Mouse (Mus musculus): Measurements from ENCODE around the gene Arhgef19. TPM values are rescaled to one million over a fixed set of nuclear protein-coding genes. Genes with fewer than 3 reads are reported as not detected.
A peak's percentile ranks its signal among the peaks of the same experiment; 100 is the strongest.

The Arhgef19 gene
- total RNA-seq, 2 experiments from 2014 or later = 4.2 to 5.9 TPM

DNA sequence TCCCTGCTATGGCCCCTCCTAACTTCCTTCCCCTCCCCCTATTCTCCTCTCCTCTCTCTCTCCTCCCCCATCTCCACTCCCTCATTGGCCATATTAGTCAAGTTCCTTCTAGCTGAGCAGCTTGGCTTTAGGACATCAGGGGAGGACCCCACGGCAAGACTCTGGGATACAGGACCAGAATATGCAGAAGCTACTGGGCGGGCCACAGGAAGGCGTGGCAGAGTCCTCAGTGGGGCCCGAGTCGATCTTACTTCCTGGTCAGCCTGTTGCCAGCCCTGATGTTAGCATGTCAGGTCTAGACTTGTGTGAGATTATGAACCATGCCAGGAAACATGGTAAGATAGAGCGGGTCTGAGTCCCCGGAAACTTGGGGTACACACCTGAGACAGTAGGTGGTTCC lies 10.6 kb upstream of the Arhgef19 start:
- no peak for DNase-seq (ENCODE audit: extremely low spot score in 1 of 2, low spot score in 2 of 2)
- intact Hi-C loops (cut with DNase I) = no loop called here

GRCm38 (mm10) chr4:141233196-141233595 lies 6.1 kb upstream of the Arhgef19 start:
- intact Hi-C loops (cut with DNase I) = no loop called here

GRCm38 (mm10) chr4:141235537-141236111 lies 3.7 kb upstream of the Arhgef19 start:
- intact Hi-C loops (cut with DNase I) = no loop called here
- no peak for DNase-seq (ENCODE audit: extremely low spot score in 1 of 2, low spot score in 2 of 2)

More at GRCm38 (mm10) chr4:141233196-141233595, 6.1 kb upstream of the Arhgef19 start:
- no peak for DNase-seq (ENCODE audit: extremely low spot score in 1 of 2, low spot score in 2 of 2)

GRCm38 (mm10) chr4:141236856-141237255 lies 2.4 kb upstream of the Arhgef19 start:
- intact Hi-C loops (cut with DNase I) = no loop called here
- no peak for DNase-seq (ENCODE audit: extremely low spot score in 1 of 2, low spot score in 2 of 2)

DNA sequence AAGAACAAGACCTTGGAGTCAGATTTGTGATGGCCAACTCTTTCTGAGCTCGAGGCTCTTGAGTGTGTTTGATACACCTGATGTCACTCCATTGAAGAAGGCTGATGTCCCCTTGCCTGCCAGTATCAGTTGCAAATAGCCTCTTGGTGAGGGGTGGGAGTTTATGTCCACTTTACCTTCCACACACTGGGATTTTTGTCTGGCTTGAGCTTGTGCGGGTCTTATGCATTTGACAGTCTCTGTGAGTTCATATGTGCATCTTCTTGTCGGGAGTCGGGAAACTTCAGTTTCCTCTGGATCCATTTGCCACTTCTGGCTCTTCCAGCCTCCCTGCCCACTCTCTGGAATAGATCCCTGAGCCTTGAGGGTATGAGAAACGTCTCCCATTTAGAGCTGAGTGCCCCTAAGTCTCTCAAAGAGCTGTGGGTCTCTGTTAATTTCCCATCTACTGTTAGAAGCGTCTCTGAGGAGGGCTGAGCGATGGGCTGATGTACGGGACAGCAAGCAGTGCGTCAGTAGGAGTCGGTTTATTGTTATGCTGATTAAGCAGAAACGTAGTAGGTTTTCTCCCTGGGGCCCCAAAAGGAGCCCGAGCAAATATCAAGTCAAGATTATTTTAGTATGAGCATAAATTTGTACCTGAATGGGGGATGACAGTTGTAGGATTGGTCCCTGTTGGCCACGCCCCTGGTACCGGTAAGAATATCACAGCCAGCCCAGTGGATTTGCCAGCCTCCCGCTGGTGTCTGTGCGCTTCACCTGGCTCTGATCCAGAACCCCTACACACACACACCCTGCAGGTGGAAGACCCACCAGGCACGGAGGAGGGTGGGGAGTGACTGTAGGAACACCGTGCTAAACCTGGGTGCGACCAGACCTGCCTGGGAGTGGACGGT lies 559 bp upstream of the Arhgef19 start:
- no peak for DNase-seq (ENCODE audit: extremely low spot score in 1 of 2, low spot score in 2 of 2)
- intact Hi-C loops (cut with DNase I) = no loop called here

DNA sequence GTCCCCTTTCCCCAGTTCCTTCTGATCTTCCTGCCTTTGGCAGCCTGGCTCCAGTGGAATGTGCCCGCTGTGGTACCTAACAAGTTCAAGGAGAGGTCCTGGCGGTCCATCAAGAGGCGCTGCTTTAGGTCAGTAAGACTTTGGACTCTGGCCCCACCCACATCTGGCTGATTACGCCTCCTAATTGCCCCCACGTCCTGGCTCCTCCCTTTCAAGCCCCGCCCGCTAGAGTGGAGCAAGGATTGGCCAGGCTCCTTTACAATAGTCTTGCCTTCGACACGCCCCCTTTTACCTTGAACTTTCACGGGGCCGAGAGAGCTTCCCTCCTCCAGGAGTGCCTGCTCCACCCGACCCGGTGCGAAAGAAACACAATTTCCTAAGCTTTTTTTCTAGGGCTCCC lies 1.3 kb downstream of the Arhgef19 start:
- DNase-seq (ENCODE audit: extremely low spot score in 1 of 2, low spot score in 2 of 2) = peak in 1 of 2 experiments; percentile 26
- intact Hi-C loops (cut with DNase I) = no loop called here

GRCm38 (mm10) chr4:141241861-141242260 lies 2.6 kb downstream of the Arhgef19 start:
- peak in 1 of 2 experiments; percentile 15 for DNase-seq (ENCODE audit: extremely low spot score in 1 of 2, low spot score in 2 of 2)
- intact Hi-C loops (cut with DNase I) = no loop called here

DNA sequence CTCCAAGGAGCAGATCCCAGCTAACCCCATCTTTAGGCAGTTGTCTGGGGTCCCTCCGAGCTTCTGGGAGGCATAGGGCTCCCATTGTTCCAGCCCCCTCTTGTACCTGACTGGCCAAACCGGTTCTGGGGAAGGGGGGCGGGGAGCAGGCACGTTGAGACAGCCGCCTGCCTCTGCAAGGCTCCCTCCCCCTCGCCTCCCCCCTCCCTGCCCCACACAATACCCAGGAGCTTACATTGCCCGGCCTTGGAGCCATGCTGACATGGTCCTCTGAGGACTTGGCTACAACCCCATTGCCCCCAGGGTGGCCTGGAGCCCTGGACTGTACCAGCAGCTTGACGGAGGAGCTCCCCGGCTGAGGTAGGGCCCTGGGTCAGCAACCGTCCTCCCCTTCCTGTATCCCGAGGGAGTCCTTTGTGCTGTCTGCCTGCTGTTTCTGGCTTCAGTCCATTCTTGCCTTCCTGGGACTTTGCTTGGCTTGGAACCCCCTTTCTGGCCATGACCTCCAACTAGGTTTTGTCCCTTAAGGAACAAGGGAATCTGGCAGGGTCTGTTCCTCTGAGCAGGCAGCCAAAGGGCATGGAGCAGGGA lies 3.4 kb downstream of the Arhgef19 start:
- intact Hi-C loops (cut with DNase I) = no loop called here
- peak; percentile 31 to 36 for DNase-seq (ENCODE audit: extremely low spot score in 1 of 2, low spot score in 2 of 2)

GRCm38 (mm10) chr4:141243636-141244035 lies 4.3 kb downstream of the Arhgef19 start:
- intact Hi-C loops (cut with DNase I) = no loop called here
- peak in 1 of 2 experiments; percentile 18 for DNase-seq (ENCODE audit: extremely low spot score in 1 of 2, low spot score in 2 of 2)

- DNase-seq (ENCODE audit: extremely low spot score in 1 of 2, low spot score in 2 of 2) = peak in 1 of 2 experiments; percentile 17
- intact Hi-C loops (cut with DNase I) = no loop called here
Measured at GRCm38 (mm10) chr4:141244401-141244800, 5.1 kb downstream of the Arhgef19 start.

DNA sequence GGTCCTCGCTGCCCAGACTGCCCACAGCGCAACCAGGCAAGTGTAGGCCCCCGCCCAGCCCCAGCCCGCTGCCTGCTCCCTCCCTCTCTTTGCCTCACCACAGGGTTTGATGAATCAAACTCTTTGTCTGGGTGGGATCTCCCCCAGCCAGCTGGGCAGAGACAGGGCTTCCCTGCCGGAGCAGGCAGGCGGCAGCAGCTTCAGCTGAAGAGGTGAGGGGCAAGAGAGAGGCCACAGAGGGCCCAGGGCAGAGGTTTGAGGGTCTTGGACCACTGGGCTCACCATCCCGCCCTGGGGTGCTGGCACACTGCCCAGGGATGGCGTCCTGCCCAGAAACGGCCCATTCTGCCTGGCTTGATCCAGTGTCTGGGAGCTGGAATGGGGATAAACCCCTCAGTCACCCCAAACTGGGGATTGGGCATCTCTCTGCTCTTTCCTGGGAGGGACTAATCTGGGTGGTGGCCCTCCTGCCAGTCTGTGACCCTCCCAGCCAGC lies 5.7 kb downstream of the Arhgef19 start:
- DNase-seq (ENCODE audit: extremely low spot score in 1 of 2, low spot score in 2 of 2) = peak; percentile 69 to 83
- intact Hi-C loops (cut with DNase I) = no loop called here

DNA sequence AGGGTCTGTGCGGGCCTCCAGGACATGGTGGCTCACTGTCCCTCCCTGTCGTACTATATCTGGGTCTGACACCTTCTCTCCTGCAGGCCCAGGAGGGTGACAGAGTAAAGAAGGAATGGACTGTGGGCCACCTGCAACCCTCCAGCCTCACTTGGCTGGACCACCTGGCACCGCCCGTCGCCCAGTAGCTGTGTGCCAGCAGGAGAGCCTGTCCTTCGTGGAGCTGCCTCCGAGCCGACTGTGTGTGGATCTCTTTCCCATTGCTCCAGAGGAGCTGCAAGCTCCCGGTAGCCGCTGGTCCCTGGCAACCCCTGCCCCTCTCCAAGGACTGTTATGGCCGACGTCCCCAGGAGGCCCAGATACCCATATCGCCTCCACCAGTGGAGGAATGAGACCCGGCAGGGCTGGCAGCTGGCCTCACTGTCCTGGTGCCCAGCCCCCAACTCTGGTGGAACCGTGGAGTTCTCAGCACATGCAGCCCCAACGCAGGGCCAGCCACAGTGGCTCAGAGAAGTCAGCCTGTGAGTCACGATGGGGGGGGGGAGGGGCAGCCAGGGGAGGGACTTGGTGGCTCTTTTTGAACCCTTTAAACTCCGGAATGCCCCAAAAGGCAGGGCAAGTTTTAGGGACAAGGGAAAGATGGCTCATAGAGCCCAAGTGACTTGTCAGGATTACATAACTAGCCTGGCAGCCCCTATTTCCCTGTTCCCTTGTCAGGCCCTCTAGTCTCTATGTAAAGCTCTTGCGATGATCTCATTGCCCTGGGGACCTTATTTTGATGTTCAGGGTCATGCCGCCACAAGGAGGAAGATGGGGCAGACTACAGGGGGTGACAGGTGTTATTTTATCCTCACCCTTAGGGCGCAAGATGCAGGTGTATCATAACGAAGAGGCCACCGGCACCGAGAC lies 7.0 kb downstream of the Arhgef19 start:
- intact Hi-C loops (cut with DNase I) = no loop called here
- peak in 1 of 2 experiments; percentile 42 for DNase-seq (ENCODE audit: extremely low spot score in 1 of 2, low spot score in 2 of 2)

GRCm38 (mm10) chr4:141246998-141247350 lies 7.7 kb downstream of the Arhgef19 start:
- intact Hi-C loops (cut with DNase I) = no loop called here
- peak in 1 of 2 experiments; percentile 28 for DNase-seq (ENCODE audit: extremely low spot score in 1 of 2, low spot score in 2 of 2)

DNA sequence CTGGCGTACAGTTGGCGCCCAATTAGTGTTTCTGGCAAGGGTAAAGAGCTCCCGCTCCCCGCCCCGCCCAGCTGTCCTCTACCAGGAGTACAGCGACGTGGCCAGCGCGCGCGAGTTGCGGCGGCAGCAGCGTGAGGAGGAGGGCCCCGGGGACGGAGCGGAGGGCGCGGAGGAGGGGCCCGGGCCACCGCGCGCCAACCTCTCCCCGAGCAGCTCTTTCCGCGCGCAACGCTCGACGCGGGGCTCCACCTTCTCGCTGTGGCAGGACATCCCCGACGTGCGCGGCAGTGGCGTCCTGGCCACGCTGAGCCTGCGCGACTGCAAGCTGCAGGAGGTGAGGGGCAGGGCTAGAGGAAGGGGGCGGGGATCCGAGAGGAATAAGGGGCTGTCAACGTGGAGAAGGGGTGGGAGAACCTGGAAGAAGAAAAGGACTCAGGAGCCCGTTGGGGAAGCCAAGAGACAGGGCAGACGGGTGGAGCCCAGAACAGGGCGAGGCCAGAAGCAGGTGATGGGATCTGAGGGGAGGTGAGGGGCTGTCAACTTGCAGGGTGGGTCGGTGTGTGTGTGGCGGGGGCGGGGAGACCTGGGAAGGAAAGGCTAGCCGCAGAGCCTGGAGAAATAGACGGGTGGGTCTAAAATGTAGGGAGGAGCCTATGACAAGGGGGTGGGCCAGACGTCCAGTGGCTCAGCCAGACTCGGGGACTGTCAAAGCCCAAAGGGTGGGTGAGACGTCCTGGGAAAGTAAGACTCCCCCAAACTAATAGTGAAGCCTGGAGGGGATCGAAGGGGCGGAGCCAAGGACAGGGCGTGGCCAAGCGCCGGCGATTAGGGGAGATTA lies 8.7 kb downstream of the Arhgef19 start:
- peak in 1 of 2 experiments; percentile 60 for DNase-seq (ENCODE audit: extremely low spot score in 1 of 2, low spot score in 2 of 2)
- intact Hi-C loops (cut with DNase I) = no loop called here

GRCm38 (mm10) chr4:141248614-141248978 lies 9.3 kb downstream of the Arhgef19 start:
- intact Hi-C loops (cut with DNase I) = no loop called here
- DNase-seq (ENCODE audit: extremely low spot score in 1 of 2, low spot score in 2 of 2) = no peak

DNA sequence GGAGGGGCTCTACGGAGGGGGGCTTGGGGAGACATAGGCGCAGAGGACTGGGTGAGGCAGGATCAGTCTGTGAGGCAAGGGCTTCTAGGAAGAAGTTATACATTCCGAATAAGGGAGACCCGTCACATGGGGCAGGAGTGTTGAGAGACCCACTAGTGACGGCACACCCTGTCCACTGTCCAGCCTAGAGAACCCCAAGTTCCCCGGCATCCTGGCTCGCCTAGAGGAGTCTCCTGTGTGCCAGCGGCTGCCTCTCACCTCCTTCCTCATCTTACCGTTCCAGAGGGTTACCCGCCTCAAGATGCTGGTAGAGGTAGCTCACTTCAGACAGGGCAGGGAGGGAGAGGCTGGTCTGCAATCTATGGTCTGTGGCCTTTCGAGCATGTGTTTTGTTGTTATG lies 10.1 kb downstream of the Arhgef19 start:
- DNase-seq (ENCODE audit: extremely low spot score in 1 of 2, low spot score in 2 of 2) = no peak
- intact Hi-C loops (cut with DNase I) = no loop called here

GRCm38 (mm10) chr4:141251071-141251470 lies 11.8 kb downstream of the Arhgef19 start:
- intact Hi-C loops (cut with DNase I) = no loop called here
- DNase-seq (ENCODE audit: extremely low spot score in 1 of 2, low spot score in 2 of 2) = no peak

DNA sequence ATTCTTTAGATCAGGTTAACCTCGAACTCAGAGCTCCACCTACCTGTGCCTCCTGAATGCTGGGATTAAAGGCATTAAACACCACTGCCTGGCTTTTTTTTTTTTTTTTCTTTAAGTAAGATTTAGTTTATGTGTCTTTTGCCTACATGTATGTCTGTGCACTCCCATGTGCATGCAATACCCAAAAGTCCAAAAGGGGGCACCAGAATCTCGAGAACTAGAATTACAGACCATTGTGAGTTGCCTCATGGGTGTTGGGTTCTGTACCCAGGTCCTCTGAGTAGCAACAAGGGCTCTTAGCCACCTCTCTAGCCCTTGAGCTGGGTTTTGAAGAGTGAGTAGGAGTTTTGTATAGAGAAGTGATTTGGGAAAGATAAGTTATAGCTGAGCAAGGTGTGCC lies 13.3 kb downstream of the Arhgef19 start:
- intact Hi-C loops (cut with DNase I) = no loop called here
- DNase-seq (ENCODE audit: extremely low spot score in 1 of 2, low spot score in 2 of 2) = no peak
